Mouse (Mus musculus): ENCODE data around the gene Akap7.

The Akap7 gene

GRCm38 (mm10) chr10:25144787-25145761 is 162.6 kb downstream of the Akap7 start:
- TF ChIP-seq GATA4 (IDR thresholded peaks at IDR 0.05; ENCODE audit: insufficient replicate concordance, low read length), result no peak

- no peak for TF ChIP-seq GATA4 (IDR thresholded peaks at IDR 0.05; ENCODE audit: insufficient replicate concordance, low read length)
Measured at GRCm38 (mm10) chr10:25141781-25142180, 165.9 kb downstream of the Akap7 start.

- no peak for TF ChIP-seq GATA4 (IDR thresholded peaks at IDR 0.05; ENCODE audit: insufficient replicate concordance, low read length)
Measured at GRCm38 (mm10) chr10:25140155-25140755, 167.4 kb downstream of the Akap7 start.

GRCm38 (mm10) chr10:25133581-25133980 is 174.1 kb downstream of the Akap7 start:
- TF ChIP-seq GATA4 (IDR thresholded peaks at IDR 0.05; ENCODE audit: insufficient replicate concordance, low read length), result no peak

DNA sequence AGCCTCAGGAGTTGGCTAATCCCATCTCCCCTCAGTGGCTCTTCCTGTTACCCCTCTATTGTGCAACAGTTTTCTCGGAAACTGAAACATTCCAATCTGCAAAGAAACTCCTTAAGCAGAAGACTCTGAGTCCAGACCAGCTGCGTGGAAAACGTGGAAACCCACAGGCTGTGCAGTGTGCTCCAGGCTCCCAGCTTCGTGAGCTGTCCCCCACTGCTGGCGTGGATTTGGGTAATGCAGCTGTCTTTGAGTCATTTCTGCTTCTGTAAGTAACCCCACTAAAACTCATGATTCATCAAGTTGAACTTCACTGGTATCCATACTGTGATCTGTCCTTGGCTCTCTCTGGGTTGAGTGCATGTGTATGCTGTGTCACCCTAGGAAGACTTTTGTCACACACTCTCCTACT is 179.2 kb downstream of the Akap7 start:
- TF ChIP-seq GATA4 (IDR thresholded peaks at IDR 0.05; ENCODE audit: insufficient replicate concordance, low read length), result no peak

DNA sequence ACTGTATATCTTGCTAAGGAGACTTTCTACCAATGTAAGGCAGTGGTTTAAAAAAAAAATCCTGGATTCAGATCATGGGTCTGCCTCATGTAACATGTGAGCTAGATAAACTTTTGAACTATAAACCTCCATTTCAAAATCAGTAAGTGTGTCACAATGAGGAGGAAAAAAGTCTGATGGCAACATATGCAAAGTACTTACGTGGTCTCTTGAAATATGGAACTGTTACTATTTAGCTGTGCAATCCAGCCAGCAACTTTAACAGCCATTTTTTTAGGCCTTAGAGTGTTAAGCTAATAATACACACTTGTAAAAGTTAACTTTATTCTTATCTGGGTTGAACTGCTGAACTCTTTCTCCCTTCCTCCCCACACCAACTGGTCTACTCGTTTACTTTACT is 181.6 kb downstream of the Akap7 start:
- no peak for TF ChIP-seq GATA4 (IDR thresholded peaks at IDR 0.05; ENCODE audit: insufficient replicate concordance, low read length)

DNA sequence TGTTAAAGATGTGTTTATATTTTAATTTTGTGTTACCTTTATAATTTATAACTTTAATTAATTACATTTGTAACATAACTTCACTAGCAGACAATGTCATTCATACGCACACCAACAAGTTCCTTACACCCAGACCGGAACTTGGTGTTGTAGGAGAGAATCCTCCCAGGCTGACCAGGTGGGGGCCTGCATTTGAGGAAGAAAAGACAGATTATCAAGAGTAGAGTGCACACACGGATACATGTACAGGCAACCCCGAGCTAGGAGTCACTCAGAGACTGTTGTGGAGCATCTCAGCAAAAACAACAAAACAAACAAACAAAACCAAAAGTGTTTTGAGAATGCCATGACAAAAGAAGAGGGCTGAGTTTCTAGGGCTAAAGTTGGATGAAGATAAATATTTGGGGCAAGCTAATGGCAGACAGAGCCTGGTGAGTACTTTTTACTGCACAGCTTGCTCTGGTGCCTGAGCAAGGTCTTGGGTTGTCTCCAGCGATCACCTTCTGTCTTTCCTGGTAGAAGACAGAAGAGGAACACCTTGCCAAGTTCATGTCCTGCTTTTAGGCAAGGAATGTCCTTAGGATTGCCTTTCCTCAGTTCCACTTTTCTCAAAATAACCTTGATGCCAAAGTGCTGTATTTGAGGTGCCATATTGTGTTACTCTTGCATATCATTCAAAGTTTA is 186.7 kb downstream of the Akap7 start:
- no peak for TF ChIP-seq GATA4 (IDR thresholded peaks at IDR 0.05; ENCODE audit: insufficient replicate concordance, low read length)

Data from liver, adult (tissue).